Mouse (Mus musculus) MEL (cell line): ENCODE measurements at regions not wholly inside any gene's neighbourhood (a gene's known extent, or its start where the extent isn't known, plus 50 kb on each side); places are given as distances from the start of the nearest gene placed in this dataset.

Source experiments
- DNase-seq: peaks from one replicate; pipeline ENCODE4 v3.0.0; 2011; ENCODE audit warnings: low read depth, low spot score
- H3K27ac ChIP-seq: 2 replicates; pipeline ENCODE4 v1.5.1; 2012; ENCODE audit warnings: low read depth, mild to moderate bottlenecking, control low read depth, low read length, moderate library complexity; ENCODE audit not compliant: control insufficient read depth
- H3K27me3 ChIP-seq, 2 experiments: fragments of 150-350 bp in 1 of 2; sonication (generic) in 1 of 2; 2 replicates each; pipeline ENCODE4 v1.6.1; 2012; ENCODE audit warnings: low read length in 2 of 2, mild to moderate bottlenecking in 2 of 2, improper control_type of control experiment in 1 of 2, moderate library complexity in 1 of 2; ENCODE audit not compliant: insufficient read depth in 2 of 2, control insufficient read depth in 1 of 2
- H3K36me3 ChIP-seq, 2 experiments: 2 replicates each; pipeline ENCODE4 v1.6.1; 2012 to 2014; ENCODE audit warnings: low read length in 2 of 2, improper control_type of control experiment in 1 of 2, inconsistent platforms in 1 of 2, mild to moderate bottlenecking in 1 of 2; ENCODE audit not compliant: insufficient read depth in 2 of 2, control insufficient read depth in 1 of 2
- H3K4me1 ChIP-seq, 2 experiments: fragments of 150-350 bp in 1 of 2; sonication (generic) in 1 of 2; 2 replicates each; pipeline ENCODE4 v1.6.1; 2012; ENCODE audit warnings: low read length in 2 of 2, improper control_type of control experiment in 1 of 2, mild to moderate bottlenecking in 1 of 2; ENCODE audit not compliant: insufficient read depth in 2 of 2, control insufficient read depth in 1 of 2
- H3K4me3 ChIP-seq, 2 experiments: fragments of 150-350 bp in 1 of 2; sonication (generic) in 1 of 2; 2 replicates each; pipeline ENCODE4 v1.5.1; 2012; ENCODE audit warnings: low read depth in 2 of 2, low read length in 2 of 2, mild to moderate bottlenecking in 2 of 2, moderate library complexity in 2 of 2, control low read depth in 1 of 2, improper control_type of control experiment in 1 of 2; ENCODE audit not compliant: control insufficient read depth in 1 of 2, insufficient read depth in 1 of 2
- H3K79me2 ChIP-seq: 2 replicates; pipeline ENCODE4 v1.6.1; 2012; ENCODE audit warnings: mild to moderate bottlenecking, low read length, moderate library complexity; ENCODE audit not compliant: control insufficient read depth, poor library complexity, insufficient read depth
- H3K9ac ChIP-seq: 2 replicates; pipeline ENCODE4 v1.6.1; 2012; ENCODE audit warnings: low read depth, mild to moderate bottlenecking, control low read depth, low read length, moderate library complexity; ENCODE audit not compliant: control insufficient read depth, poor library complexity, severe bottlenecking
- H3K9me3 ChIP-seq: fragments of 150-350 bp; sonication (generic); replicated peaks from 2 replicates; pipeline ENCODE4 v1.6.1; 2012; ENCODE audit warnings: mild to moderate bottlenecking, low read length, improper control_type of control experiment, moderate library complexity; ENCODE audit not compliant: insufficient read depth
- BHLHE40 ChIP-seq: IDR thresholded peaks from 2 replicates; pipeline ENCODE4 v1.6.1; 2012; ENCODE audit warnings: low read depth, mild to moderate bottlenecking, inconsistent platforms, low read length, improper control_type of control experiment, borderline replicate concordance
- CHD1 ChIP-seq: IDR thresholded peaks from 2 replicates; pipeline ENCODE4 v1.6.1; 2012; ENCODE audit warnings: low read depth, mild to moderate bottlenecking, inconsistent platforms, low read length, improper control_type of control experiment
- CHD2 ChIP-seq: IDR thresholded peaks from 2 replicates; pipeline ENCODE4 v1.6.1; 2011; ENCODE audit warnings: low read length, improper control_type of control experiment
- E2F4 ChIP-seq: IDR thresholded peaks from 2 replicates; pipeline ENCODE4 v1.6.1; 2011; ENCODE audit warnings: low read depth, low read length, improper control_type of control experiment, borderline replicate concordance
- ELF1 ChIP-seq: IDR thresholded peaks from 2 replicates; pipeline ENCODE4 v1.6.1; 2014; ENCODE audit warnings: low read depth, mild to moderate bottlenecking, inconsistent platforms, low read length, improper control_type of control experiment, moderate library complexity
- EP300 ChIP-seq, 2 experiments: IDR thresholded peaks; 2 replicates each; pipeline ENCODE4 v1.6.1; 2011; ENCODE audit warnings: improper control_type of control experiment in 2 of 2, low read length in 2 of 2, low read depth in 1 of 2, mild to moderate bottlenecking in 1 of 2
- GABPA ChIP-seq: IDR thresholded peaks from 2 replicates; pipeline ENCODE4 v1.6.1; 2012; ENCODE audit warnings: low read depth, mild to moderate bottlenecking, inconsistent platforms, low read length, improper control_type of control experiment, moderate library complexity
- GATA1 ChIP-seq: IDR thresholded peaks from 2 replicates; pipeline ENCODE4 v1.6.1; 2011; ENCODE audit warnings: low read depth, low read length, improper control_type of control experiment
- HCFC1 ChIP-seq: IDR thresholded peaks from 2 replicates; pipeline ENCODE4 v1.6.1; 2012; ENCODE audit warnings: low read depth, mild to moderate bottlenecking, inconsistent platforms, low read length, improper control_type of control experiment, moderate library complexity
- KAT2A ChIP-seq: conservative IDR thresholded peaks from 2 replicates; pipeline ENCODE4 v1.6.1; 2012; ENCODE audit warnings: low read depth, low read length, improper control_type of control experiment, inconsistent platforms
- MAFK ChIP-seq: IDR thresholded peaks from 2 replicates; pipeline ENCODE4 v1.6.1; 2011; ENCODE audit warnings: low read depth, mild to moderate bottlenecking, low read length, improper control_type of control experiment, borderline replicate concordance
- MAX ChIP-seq: IDR thresholded peaks from 2 replicates; pipeline ENCODE4 v1.6.1; 2011; ENCODE audit warnings: low read length, improper control_type of control experiment
- MYB ChIP-seq: IDR thresholded peaks from 2 replicates; pipeline ENCODE4 v1.6.1; 2011; ENCODE audit warnings: mild to moderate bottlenecking, low read depth, low read length, improper control_type of control experiment
- NELFE ChIP-seq: IDR thresholded peaks from 2 replicates; pipeline ENCODE4 v1.6.1; 2011; ENCODE audit warnings: low read depth, low read length, improper control_type of control experiment
- POLR2A ChIP-seq, 2 experiments: IDR thresholded peaks; 2 replicates each; pipeline ENCODE4 v1.6.1; 2011 to 2012; ENCODE audit warnings: low read length in 2 of 2, mild to moderate bottlenecking in 2 of 2, control low read depth in 1 of 2, improper control_type of control experiment in 1 of 2, low read depth in 1 of 2, moderate library complexity in 1 of 2; ENCODE audit not compliant: control insufficient read depth in 1 of 2, insufficient read depth in 1 of 2, poor library complexity in 1 of 2
- POLR2AphosphoS2 ChIP-seq: IDR thresholded peaks from 2 replicates; pipeline ENCODE4 v1.6.1; 2011; ENCODE audit warnings: low read length, improper control_type of control experiment
- POLR2AphosphoS5 ChIP-seq: IDR thresholded peaks from 2 replicates; pipeline ENCODE4 v1.6.1; 2012; ENCODE audit warnings: low read depth, borderline replicate concordance, mild to moderate bottlenecking, inconsistent platforms, low read length, moderate library complexity, mixed read lengths
- RAD21 ChIP-seq: IDR thresholded peaks from 2 replicates; pipeline ENCODE4 v1.6.1; 2011; ENCODE audit warnings: mild to moderate bottlenecking, low read depth, low read length, improper control_type of control experiment
- RCOR1 ChIP-seq: IDR thresholded peaks from 2 replicates; pipeline ENCODE4 v1.6.1; 2012; ENCODE audit warnings: low read depth, mild to moderate bottlenecking, inconsistent platforms, low read length, improper control_type of control experiment
- SMC3 ChIP-seq: IDR thresholded peaks from 2 replicates; pipeline ENCODE4 v1.6.1; 2011; ENCODE audit warnings: low read depth, low read length, improper control_type of control experiment
- TAL1 ChIP-seq: IDR thresholded peaks from 2 replicates; pipeline ENCODE4 v1.6.1; 2012; ENCODE audit warnings: mild to moderate bottlenecking, inconsistent platforms, low read length, moderate library complexity, mixed read lengths
- TBP ChIP-seq: IDR thresholded peaks from 2 replicates; pipeline ENCODE4 v1.8.0; 2011; ENCODE audit warnings: low read depth, low read length, improper control_type of control experiment
- TCF12 ChIP-seq: IDR thresholded peaks from 2 replicates; pipeline ENCODE4 v1.6.1; 2014; ENCODE audit warnings: low read depth, mild to moderate bottlenecking, inconsistent platforms, low read length, improper control_type of control experiment, moderate library complexity
- UBTF ChIP-seq: IDR thresholded peaks from 2 replicates; pipeline ENCODE4 v1.6.1; 2012; ENCODE audit warnings: low read depth, mild to moderate bottlenecking, inconsistent platforms, low read length, improper control_type of control experiment, moderate library complexity, borderline replicate concordance; ENCODE audit not compliant: insufficient read depth
- USF1 ChIP-seq: IDR thresholded peaks from 2 replicates; pipeline ENCODE4 v1.6.1; 2014; ENCODE audit warnings: low read depth, mild to moderate bottlenecking, inconsistent platforms, low read length, improper control_type of control experiment, moderate library complexity
- USF2 ChIP-seq, 2 experiments: IDR thresholded peaks; 2 replicates each; pipeline ENCODE4 v1.6.1; 2011 to 2012; ENCODE audit warnings: improper control_type of control experiment in 2 of 2, low read length in 2 of 2, borderline replicate concordance in 1 of 2, inconsistent platforms in 1 of 2, low read depth in 1 of 2, mild to moderate bottlenecking in 1 of 2; ENCODE audit not compliant: insufficient read depth in 1 of 2
- ZKSCAN1 ChIP-seq: IDR thresholded peaks from 2 replicates; pipeline ENCODE4 v1.6.1; 2012; ENCODE audit warnings: low read depth, mild to moderate bottlenecking, inconsistent platforms, low read length, improper control_type of control experiment, moderate library complexity

DNA sequence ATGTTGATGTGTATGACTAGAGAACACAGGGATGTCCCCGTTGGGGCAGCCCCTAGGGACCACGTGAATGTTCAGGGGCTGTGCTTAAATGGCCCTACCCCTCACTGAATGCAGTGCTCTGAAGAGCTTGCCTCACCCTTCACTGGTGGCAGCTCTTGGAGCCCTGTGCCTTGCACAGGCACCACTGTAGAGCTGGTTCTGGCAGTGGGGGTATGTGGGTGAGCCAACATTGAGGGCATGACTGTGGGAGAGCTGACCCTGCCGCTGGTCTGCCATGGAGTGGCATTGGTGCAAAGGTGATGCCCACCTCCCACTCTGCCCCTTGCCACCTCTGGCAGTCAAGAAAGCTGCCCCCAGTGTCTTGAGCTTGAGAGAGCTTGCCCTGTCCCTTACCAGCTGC is 69.6 kb upstream of the Tdrd3 start:
- no peaks in the 10 kb centered on the region for H3K36me3 ChIP-seq
- TF ChIP-seq TBP, result no peak
- TF ChIP-seq EP300 (IDR thresholded peaks at IDR 0.05; ENCODE audit: low read depth in 1 of 2, low read length in 2 of 2), result no peak
- no peak for TF ChIP-seq ELF1
- TF ChIP-seq SMC3, result no peak
- no peak for TF ChIP-seq E2F4
- no peak for TF ChIP-seq NELFE
- no peak for TF ChIP-seq KAT2A
- TF ChIP-seq HCFC1, result no peak
- no peak for TF ChIP-seq MYB
- TF ChIP-seq POLR2AphosphoS5, result no peak
- no peak for TF ChIP-seq ZKSCAN1
- no peak for TF ChIP-seq CHD1
- TF ChIP-seq MAX, result no peak
- no peak for TF ChIP-seq USF2 (IDR thresholded peaks at IDR 0.05; ENCODE audit: borderline replicate concordance in 1 of 2, insufficient read depth in 1 of 2, low read depth in 1 of 2, low read length in 2 of 2)
- no peak for TF ChIP-seq MAFK
- no peak for TF ChIP-seq UBTF
- no peak for TF ChIP-seq POLR2AphosphoS2
- no peak for TF ChIP-seq BHLHE40
- no peaks in the 10 kb centered on the region for H3K79me2 ChIP-seq
- DNase-seq, result no peak
- H3K4me3 ChIP-seq, result no peak overlapping the region
- H3K4me1 ChIP-seq, result no peaks in the 10 kb centered on the region
- H3K27me3 ChIP-seq, result no peaks in the 10 kb centered on the region
- no peak overlapping the region for H3K27ac ChIP-seq
- H3K9me3 ChIP-seq, result no peaks in the 10 kb centered on the region
- no peak overlapping the region for H3K9ac ChIP-seq

DNA sequence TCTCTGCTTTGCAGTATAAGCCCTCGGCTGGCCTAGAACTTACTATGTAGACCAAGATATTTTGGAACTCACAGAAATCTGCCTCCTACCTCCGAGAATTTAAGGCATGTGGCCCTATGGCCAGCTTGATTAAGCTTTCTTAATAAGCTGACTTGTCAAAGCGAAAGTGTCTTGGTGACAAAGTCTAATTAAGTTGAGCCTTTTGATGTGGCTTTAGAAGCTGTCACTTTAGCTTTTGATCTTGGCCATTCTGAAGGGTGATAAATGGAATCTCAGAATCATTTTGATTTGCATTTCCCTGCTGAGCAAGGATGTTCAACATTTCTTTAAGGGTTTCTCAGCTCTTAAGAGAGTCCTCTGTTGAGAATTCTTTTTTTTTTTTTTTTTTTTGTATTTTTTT is 67.6 kb upstream of the Tdrd3 start:
- no peak for DNase-seq
- H3K4me1 ChIP-seq, result no peaks in the 10 kb centered on the region

More for the DNA sequence above, 67.6 kb upstream of the Tdrd3 start:
- no peak overlapping the region for H3K9ac ChIP-seq
- no peaks in the 10 kb centered on the region for H3K27me3 ChIP-seq
- no peak overlapping the region for H3K4me3 ChIP-seq
- no peak for TF ChIP-seq ELF1
- TF ChIP-seq TCF12, result no peak
- TF ChIP-seq GATA1, result no peak
- TF ChIP-seq GABPA, result no peak
- TF ChIP-seq TAL1, result no peak
- TF ChIP-seq RCOR1, result no peak
- no peak for TF ChIP-seq POLR2AphosphoS2
- no peak for TF ChIP-seq USF2 (IDR thresholded peaks at IDR 0.05; ENCODE audit: borderline replicate concordance in 1 of 2, insufficient read depth in 1 of 2, low read depth in 1 of 2, low read length in 2 of 2)
- no peak for TF ChIP-seq UBTF
- TF ChIP-seq CHD2, result no peak
- TF ChIP-seq SMC3, result no peak
- no peak for TF ChIP-seq USF1
- TF ChIP-seq RAD21, result no peak
- TF ChIP-seq POLR2A (IDR thresholded peaks at IDR 0.05; ENCODE audit: control insufficient read depth in 1 of 2, insufficient read depth in 1 of 2, low read depth in 1 of 2, low read length in 2 of 2, poor library complexity in 1 of 2), result no peak
- no peaks in the 10 kb centered on the region for H3K79me2 ChIP-seq
- H3K36me3 ChIP-seq, result no peaks in the 10 kb centered on the region
- no peak overlapping the region for H3K27ac ChIP-seq
- no peaks in the 10 kb centered on the region for H3K9me3 ChIP-seq
